Mouse (Mus musculus) forebrain, embryonic 16.5 days (tissue): ENCODE results near the gene Txlna. TPM values are rescaled to one million over a fixed set of nuclear protein-coding genes. Genes with fewer than 3 reads are reported as not detected.

ENCODE experiments used
- ATAC-seq: fragments of 200-750 bp; cut with Nextera tagmentation; 2 replicates; pipeline ENCODE4 v1.8.0; 2017; ENCODE audit warnings: mild to moderate bottlenecking, moderate library complexity
- H3K27ac ChIP-seq: fragments of 300-500 bp; sonication (generic); 2 replicates; pipeline ENCODE4 v1.5.1; 2014; ENCODE audit warnings: low read length, control low read depth
- H3K27me3 ChIP-seq: fragments of 300-500 bp; sonication (generic); replicated peaks from 2 replicates; pipeline ENCODE4 v1.6.1; 2014; ENCODE audit warnings: low read length; ENCODE audit not compliant: control insufficient read depth, insufficient read depth
- H3K36me3 ChIP-seq: fragments of 300-500 bp; sonication (generic); 2 replicates; pipeline ENCODE4 v1.6.1; 2014; ENCODE audit not compliant: control insufficient read depth, insufficient read depth
- H3K4me1 ChIP-seq: fragments of 300-500 bp; sonication (generic); replicated peaks from 2 replicates; pipeline ENCODE4 v1.6.1; 2014; ENCODE audit warnings: low read length; ENCODE audit not compliant: control insufficient read depth, insufficient read depth
- H3K4me2 ChIP-seq: fragments of 300-500 bp; sonication (generic); 2 replicates; pipeline ENCODE4 v1.6.1; 2014; ENCODE audit warnings: mild to moderate bottlenecking, low read length, control low read depth
- H3K4me3 ChIP-seq: fragments of 300-500 bp; sonication (generic); replicated peaks from 2 replicates; pipeline ENCODE4 v1.5.1; 2014; ENCODE audit warnings: mild to moderate bottlenecking, low read length, control low read depth
- H3K9ac ChIP-seq: fragments of 300-500 bp; sonication (generic); replicated peaks from 2 replicates; pipeline ENCODE4 v1.6.1; 2014; ENCODE audit warnings: low read depth, low read length, control low read depth
- H3K9me3 ChIP-seq: fragments of 300-500 bp; sonication (generic); 2 replicates; pipeline ENCODE4 v1.6.1; 2016; ENCODE audit warnings: low read length; ENCODE audit not compliant: control insufficient read depth
- WGBS: fragments of 180-500 bp; shearing (Covaris S2); extraction: QIAGEN DNeasy Blood & Tissue Kit; methylation state at CpG from one replicate; pipeline ENCODE4 v1.1.7; 2014; 5-methylcytosine and 5-hydroxymethylcytosine counted together
- polyA plus RNA-seq: library from polyadenylated mRNA; unstranded; fragments of >200 nt; fragmentation: Nextera tagmentation; extraction: Ambion mirVana; gene quantifications from 2 replicates; pipeline ENCODE4 v1.2.1, GENCODE M21; 2015

Gene Txlna
- polyA plus RNA-seq, 1 experiment from 2014 or later, result 68.1 TPM

DNA sequence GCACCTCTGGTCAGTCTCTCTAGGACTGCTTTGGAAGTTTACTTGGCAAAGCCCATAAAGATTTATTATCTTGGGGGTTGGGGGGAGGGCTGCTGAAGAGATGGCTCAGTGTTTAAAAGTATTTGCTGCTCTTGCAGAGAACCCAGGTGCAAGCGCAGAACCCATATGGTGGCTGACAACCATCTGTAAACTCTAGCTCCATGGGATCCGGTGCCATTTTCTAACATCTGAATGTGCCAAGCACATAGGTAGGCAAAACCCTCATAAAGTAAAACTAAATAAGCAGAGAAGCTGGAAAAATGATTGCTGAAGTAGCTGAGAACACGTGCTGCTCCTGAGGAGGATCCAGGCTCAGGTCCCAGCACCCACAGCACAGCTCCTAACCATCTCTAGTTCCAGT is 20.7 kb upstream of the Txlna start:
- Histone ChIP-seq H3K4me3 (no peak overlapping the region), H3K4me1 (no peaks in the 10 kb centered on the region), H3K36me3 (peaks cover 17% of the 10 kb centered on the region), H3K9ac (no peak overlapping the region), H3K4me2 (no peak overlapping the region), H3K27ac (no peak overlapping the region), H3K9me3 (no peaks in the 10 kb centered on the region), H3K27me3 (no peaks in the 10 kb centered on the region)
- ATAC-seq, result no peak
- 88% methylated on average over 3 of the region's 3 CpGs for WGBS

DNA sequence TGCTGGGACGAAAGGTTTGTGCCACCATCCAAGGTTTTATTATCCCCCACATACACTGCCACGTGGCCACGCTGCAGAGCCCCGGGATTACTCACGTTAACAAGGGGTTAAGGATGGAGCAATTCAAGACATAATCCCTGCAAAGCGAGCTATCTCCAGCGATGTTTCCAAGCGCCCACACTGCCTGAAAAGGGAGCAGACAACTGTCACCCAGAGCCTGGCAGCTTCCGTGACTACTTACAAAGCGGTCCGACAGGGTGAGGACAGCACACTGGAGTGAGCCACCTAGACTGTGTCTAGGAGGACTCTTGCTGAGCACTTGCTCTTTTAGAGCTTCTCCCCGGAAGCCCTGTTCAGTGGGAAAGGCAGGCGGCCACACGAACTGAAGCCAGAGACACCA is 13.9 kb upstream of the Txlna start:
- no peak for ATAC-seq
- WGBS, result 89% methylated on average over 14 of the region's 14 CpGs
- H3K9ac ChIP-seq, result no peak overlapping the region

DNA sequence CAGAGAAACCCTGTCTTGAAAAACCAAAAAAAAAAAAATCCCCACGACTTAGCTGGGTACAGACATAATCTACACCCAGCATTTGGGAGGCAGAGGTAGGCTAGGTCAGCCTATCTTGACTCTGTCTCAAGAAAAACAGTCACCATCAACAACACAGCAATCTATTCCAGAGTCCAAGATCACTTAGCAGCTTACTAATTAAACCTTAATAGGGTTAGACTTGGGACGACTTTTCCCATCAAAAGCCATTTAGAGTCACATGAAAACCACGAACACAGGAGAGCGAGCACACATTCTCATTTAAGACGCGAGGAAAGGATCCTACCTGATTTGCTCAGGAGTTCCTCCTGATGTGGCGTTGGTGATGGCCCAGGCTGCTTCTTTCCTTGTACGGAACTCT is 9.5 kb upstream of the Txlna start:
- Histone ChIP-seq H3K27ac (no peak overlapping the region), H3K9me3 (no peaks in the 10 kb centered on the region), H3K9ac (no peak overlapping the region), H3K4me2 (no peak overlapping the region), H3K4me1 (no peaks in the 10 kb centered on the region), H3K36me3 (peaks cover 49% of the 10 kb centered on the region), H3K4me3 (no peak overlapping the region), H3K27me3 (no peaks in the 10 kb centered on the region)
- no peak for ATAC-seq
- WGBS, result 96% methylated on average over 8 of the region's 8 CpGs

More for the DNA sequence above, 13.9 kb upstream of the Txlna start:
- Histone ChIP-seq H3K9me3 (no peaks in the 10 kb centered on the region), H3K4me1 (no peaks in the 10 kb centered on the region), H3K4me3 (no peak overlapping the region), H3K4me2 (no peak overlapping the region), H3K27ac (no peak overlapping the region), H3K27me3 (no peaks in the 10 kb centered on the region), H3K36me3 (peaks cover 54% of the 10 kb centered on the region)

DNA sequence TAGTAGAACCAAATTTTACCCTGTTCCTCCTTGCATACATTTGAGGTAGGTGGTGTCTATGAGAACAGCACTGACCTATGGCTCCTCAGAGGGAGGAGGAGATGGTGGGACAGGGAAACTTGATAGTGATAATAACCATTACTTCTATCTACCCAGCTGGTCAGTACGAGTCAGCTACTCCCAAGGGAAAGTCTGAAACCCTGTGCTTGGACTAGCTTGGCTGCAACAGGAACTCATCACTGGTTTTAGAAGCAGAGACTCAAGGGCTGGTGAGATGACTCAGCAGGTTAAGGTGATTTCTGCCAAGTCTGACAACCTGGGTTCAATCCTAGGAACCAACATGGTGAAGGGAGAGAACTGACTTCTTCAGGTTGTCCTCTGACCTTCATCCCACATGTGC is 7.8 kb upstream of the Txlna start:
- no peaks in the 10 kb centered on the region for H3K9me3 ChIP-seq
- no peak overlapping the region for H3K9ac ChIP-seq
- no peak overlapping the region for H3K4me2 ChIP-seq
- ATAC-seq, result no peak
- no peaks in the 10 kb centered on the region for H3K4me1 ChIP-seq
- H3K4me3 ChIP-seq, result no peak overlapping the region
- peaks cover 33% of the 10 kb centered on the region for H3K36me3 ChIP-seq
- H3K27ac ChIP-seq, result no peak overlapping the region
- 96% methylated on average over 1 of the region's 1 CpGs for WGBS
- no peaks in the 10 kb centered on the region for H3K27me3 ChIP-seq

DNA sequence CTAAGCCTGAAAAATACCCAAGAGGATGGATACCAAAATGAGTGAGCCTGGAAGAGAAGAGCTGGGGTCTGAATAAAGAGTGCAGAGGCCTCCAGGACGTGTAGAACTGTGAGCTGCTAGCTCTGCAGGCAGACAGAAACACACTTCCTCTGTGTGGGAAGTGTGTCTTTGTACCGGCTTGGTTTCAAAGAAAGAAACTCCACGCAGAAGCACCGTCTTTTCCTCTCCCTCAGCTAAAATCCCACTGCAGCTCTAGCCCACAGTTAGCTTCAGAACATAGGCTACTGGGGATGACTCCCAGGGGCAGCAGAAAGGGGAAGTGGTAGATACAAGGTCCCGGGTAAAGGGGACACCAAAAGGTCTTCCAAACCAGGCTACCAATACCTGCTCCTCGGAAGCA is 4.3 kb upstream of the Txlna start:
- no peak overlapping the region for H3K27ac ChIP-seq
- H3K4me1 ChIP-seq, result peaks cover 6% of the 10 kb centered on the region
- ATAC-seq, result no peak
- no peak overlapping the region for H3K9ac ChIP-seq
- H3K9me3 ChIP-seq, result no peaks in the 10 kb centered on the region
- no peak overlapping the region for H3K4me2 ChIP-seq
- WGBS, result 85% methylated on average over 6 of the region's 6 CpGs
- H3K4me3 ChIP-seq, result no peak overlapping the region
- H3K27me3 ChIP-seq, result no peaks in the 10 kb centered on the region
- peaks cover 15% of the 10 kb centered on the region for H3K36me3 ChIP-seq

DNA sequence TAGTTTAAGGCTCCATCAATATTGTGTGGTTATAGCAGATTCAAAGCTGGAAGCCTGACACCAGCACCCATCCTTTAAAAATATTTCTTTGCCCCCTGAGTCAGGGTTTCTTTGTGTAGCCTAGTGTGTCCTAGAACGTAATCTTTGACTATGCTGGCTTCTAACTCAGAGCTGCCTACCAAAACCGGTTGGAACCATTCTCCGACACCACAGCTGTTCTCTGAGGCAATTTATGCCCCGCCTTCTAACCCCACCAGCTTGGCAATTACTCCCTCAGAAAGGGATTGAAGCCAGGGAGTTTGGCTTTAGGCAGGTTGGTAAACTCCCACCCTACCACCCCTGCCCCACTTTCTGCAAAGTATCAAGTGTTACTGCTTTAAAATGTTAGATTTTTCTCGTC is 891 bp upstream of the Txlna start:
- Histone ChIP-seq H3K36me3 (peaks cover 11% of the 10 kb centered on the region; the same call in 1 of the 2 replicates), H3K4me3 (no peak overlapping the region; the same call in 1 of the 2 replicates), H3K4me1 (peaks cover 30% of the 10 kb centered on the region), H3K27ac (no peak overlapping the region), H3K4me2 (peak overlapping the region; percentile 27), H3K9me3 (no peaks in the 10 kb centered on the region), H3K27me3 (no peaks in the 10 kb centered on the region), H3K9ac (no peak overlapping the region)
- WGBS, result 36% methylated on average over 5 of the region's 5 CpGs
- ATAC-seq, result no peak

DNA sequence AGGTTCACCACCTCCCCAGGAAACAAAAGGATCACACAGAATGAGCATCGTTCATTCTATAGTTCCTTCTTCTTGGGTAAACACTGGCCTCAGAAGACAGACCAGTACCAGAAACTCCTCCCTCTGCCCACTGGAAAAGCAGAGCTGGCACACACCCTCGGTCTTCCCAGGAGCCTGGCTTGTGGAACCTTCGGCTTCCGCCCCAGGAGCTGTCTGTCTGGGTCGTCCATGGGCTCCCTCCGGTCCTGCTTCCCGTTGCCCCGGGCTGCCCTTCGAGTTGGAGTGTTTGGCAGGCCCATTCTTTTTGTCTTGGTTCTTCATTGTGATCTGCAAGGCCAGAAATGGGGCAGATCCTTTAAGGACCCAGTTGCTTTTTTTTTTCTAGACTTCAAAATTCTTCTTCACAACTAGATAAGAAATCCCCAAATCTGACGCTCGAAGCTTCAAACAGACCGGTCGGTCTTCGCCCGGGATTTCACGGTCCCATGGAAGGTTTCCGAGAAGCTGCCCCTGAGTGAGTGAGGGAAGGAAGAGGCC is 696 bp downstream of the Txlna start:
- 2% methylated on average over 17 of the region's 17 CpGs for WGBS
- Histone ChIP-seq H3K4me1 (peaks cover 30% of the 10 kb centered on the region), H3K27me3 (no peaks in the 10 kb centered on the region), H3K36me3 (peaks cover 18% of the 10 kb centered on the region; the same call in 1 of the 2 replicates), H3K4me2 (peak overlapping the region; percentile 81), H3K9me3 (no peaks in the 10 kb centered on the region), H3K9ac (peak overlapping the region; percentile 71), H3K4me3 (peak overlapping the region; percentile 67), H3K27ac (peak overlapping the region; percentile 86)
- 0 out of 2 replicates have a peak, but pooled peaks have one; percentile 4 for ATAC-seq

DNA sequence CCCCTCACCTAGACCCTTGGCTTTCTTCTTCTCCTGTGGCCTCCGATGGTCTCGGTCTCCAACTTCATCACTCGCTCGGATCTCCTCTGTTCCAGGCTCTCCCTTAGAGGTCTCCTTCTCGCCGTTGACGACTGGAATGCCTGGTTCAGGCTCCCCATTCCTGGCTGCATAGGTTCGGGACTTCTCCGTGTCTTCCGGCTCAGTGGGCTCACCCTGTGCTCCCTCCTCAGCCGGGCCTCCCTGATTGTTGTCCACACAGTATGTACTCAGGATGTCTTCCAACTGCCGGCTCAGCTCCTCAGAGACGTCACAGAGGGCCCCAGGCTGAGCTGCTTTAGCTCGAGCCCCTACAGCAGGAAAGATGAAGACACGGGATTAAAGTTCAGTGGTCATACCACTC is 1.6 kb downstream of the Txlna start:
- H3K27me3 ChIP-seq, result no peaks in the 10 kb centered on the region
- peak overlapping the region; percentile 67 for H3K4me3 ChIP-seq
- H3K9me3 ChIP-seq, result no peaks in the 10 kb centered on the region
- no peak overlapping the region for H3K27ac ChIP-seq
- peaks cover 26% of the 10 kb centered on the region for H3K36me3 ChIP-seq
- H3K9ac ChIP-seq, result peak overlapping the region; percentile 71; the same call in 1 of the 2 replicates
- H3K4me2 ChIP-seq, result peak overlapping the region; percentile 81
- H3K4me1 ChIP-seq, result peaks cover 30% of the 10 kb centered on the region
- no peak for ATAC-seq
- WGBS, result 85% methylated on average over 15 of the region's 15 CpGs

DNA sequence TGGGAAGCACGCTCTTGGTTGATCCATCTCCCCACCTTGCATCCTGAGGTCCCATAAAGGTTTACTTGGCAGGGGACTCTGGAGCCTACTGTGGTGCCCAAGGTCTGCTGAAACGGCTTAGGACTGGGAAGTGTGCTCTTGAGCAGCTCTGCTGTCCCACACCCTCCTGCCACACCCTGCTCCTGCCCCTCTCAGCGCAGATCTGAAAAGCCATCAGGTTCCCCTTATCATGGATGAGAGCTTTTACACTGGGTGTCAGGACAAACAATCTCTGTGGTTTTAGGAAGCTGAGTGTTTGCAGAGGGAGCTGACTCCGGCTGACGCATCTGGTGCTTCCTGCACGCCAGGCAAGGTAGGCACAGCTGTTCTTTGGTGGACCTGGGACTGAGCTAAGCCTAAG is 7.0 kb downstream of the Txlna start:
- no peak overlapping the region for H3K27ac ChIP-seq
- H3K9me3 ChIP-seq, result no peaks in the 10 kb centered on the region
- no peak overlapping the region for H3K4me3 ChIP-seq
- H3K27me3 ChIP-seq, result no peaks in the 10 kb centered on the region
- peaks cover 20% of the 10 kb centered on the region for H3K4me1 ChIP-seq
- H3K36me3 ChIP-seq, result peaks cover 74% of the 10 kb centered on the region
- 98% methylated on average over 6 of the region's 6 CpGs for WGBS
- no peak for ATAC-seq
- H3K9ac ChIP-seq, result no peak overlapping the region
- no peak overlapping the region for H3K4me2 ChIP-seq

DNA sequence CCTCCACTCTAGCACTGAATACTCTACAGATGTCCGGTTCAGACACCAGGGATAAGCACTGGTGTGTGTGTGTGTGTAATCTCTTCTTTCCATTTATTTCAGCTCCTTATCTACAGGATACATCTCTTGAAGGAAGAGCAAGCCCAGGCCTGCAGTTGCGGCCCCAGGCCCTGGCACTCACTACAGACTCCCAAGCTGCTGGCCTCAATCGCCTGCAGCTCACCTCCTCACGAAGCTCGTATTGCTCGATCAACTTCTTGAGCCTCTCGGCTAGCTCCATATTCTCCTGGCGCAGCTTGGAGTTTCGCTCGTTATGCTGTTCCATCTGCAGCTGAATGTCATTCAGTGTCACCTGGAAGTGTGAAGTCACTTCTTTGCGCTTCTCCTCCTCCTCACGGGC is 9.0 kb downstream of the Txlna start:
- no peaks in the 10 kb centered on the region for H3K9me3 ChIP-seq
- ATAC-seq, result no peak

More for the DNA sequence above, 9.0 kb downstream of the Txlna start:
- Histone ChIP-seq H3K9ac (no peak overlapping the region), H3K27ac (no peak overlapping the region), H3K36me3 (peaks cover 80% of the 10 kb centered on the region), H3K27me3 (no peaks in the 10 kb centered on the region), H3K4me2 (no peak overlapping the region), H3K4me1 (peaks cover 6% of the 10 kb centered on the region), H3K4me3 (no peak overlapping the region)
- WGBS, result 81% methylated on average over 12 of the region's 12 CpGs
